Comparison of ENCODE assay signal across 8 mouse cellular contexts in the genomic region with DNA sequence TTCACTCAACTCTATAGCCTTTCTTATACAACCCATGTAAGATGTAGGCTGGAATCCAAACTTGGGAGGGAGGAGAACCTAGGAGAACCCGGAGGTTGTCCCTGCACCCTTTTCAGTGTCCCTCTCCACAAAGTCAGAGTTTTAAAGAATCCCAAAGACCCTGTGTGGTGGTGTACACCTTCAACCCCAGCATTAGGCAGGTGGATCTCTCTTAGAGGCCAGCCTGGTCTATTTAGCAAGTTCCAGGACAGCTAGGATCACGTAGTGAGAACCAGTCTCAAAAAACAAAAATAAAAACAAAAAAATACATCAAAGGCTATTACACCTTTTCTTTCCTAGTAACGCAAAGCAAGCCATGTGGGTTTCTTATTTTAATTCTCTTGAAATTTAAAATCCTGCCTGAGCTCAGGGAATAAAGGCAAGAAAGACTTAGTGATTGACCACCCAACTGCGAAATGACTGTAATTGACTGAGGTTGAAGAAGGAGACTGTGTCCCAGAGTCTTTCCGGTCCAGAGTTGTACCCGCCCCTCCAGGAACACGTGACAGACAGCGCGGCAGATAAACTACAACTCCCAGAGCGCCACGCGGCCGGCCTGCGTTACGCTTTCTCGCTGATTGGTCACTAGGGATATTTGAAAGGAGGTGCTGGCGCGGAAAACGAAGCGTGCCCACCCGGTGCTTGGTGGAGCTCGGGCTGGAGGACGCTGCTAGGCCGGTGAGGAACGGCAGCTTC. TPM values are rescaled to one million over a fixed set of nuclear protein-coding genes. Genes with fewer than 3 reads are reported as not detected.
DNase-seq lines count a peak whose midpoint lies in the region; ATAC-seq and TF ChIP-seq lines count a peak whose summit lies in the region.

Gene Espl1 (plus strand): TSS at position 634 of the 735 bp plus-strand sequence.

- peak within 1 kb of the TSS; percentile 95 for H3K4me2 ChIP-seq in hindbrain, embryonic 15.5 days

- in situ Hi-C loops in Patski (cut with MboI; ENCODE audit: low pct_unique_long_range_greater_than_20kb) = no loop called here

- H3K4me1 ChIP-seq in hindbrain, embryonic 15.5 days (replicated peaks) = peaks cover 9% of the 10 kb centered on the region

- no peaks in the 10 kb centered on the region for H3K9me3 ChIP-seq in hindbrain, embryonic 15.5 days

- peak; percentile 67 for ATAC-seq in Patski
- peak; percentile 98 for ATAC-seq in hindbrain, embryonic 15.5 days (ENCODE audit: low FRiP score, low read depth)

- H3K4me3 ChIP-seq in hindbrain, embryonic 15.5 days = peak within 1 kb of the TSS; percentile 55

- H3K27ac ChIP-seq in hindbrain, embryonic 15.5 days (replicated peaks) = peak within 1 kb of the TSS; percentile 58; the same call in 1 of the 2 replicates

- peak within 1 kb of the TSS; percentile 25 for H3K9ac ChIP-seq in hindbrain, embryonic 15.5 days

- CTCF ChIA-PET in Patski (lab: Charles Lee) = no interaction called here

- DNase-seq in Patski (ENCODE audit: low read depth, low spot score) = peak; percentile 48
- DNase-seq in cerebellum, postnatal 14 days = peak; percentile 95 to 96
- peak; percentile 81 to 90 for DNase-seq in frontal cortex, postnatal 25 days (ENCODE audit: low spot score in 2 of 2)
- DNase-seq in left cerebral cortex, adult 11 months (ENCODE audit: low spot score) = peak; percentile 85
- peak; percentile 95 to 96 for DNase-seq in lung, postnatal 4 days
- DNase-seq in retina, postnatal 7 days (ENCODE audit: low read depth, low spot score) = peak; percentile 79
- peak; percentile 76 for DNase-seq in urinary bladder, adult 2 months (ENCODE audit: low spot score)

- WGBS in hindbrain, embryonic 15.5 days = 6% methylated on average over 25 of the region's 25 CpGs

- H3K27me3 ChIP-seq in Patski = no peaks in the 10 kb centered on the region
- H3K27me3 ChIP-seq in hindbrain, embryonic 15.5 days = no peaks in the 10 kb centered on the region

- POLR2A ChIA-PET in Patski (lab: Charles Lee) = interaction anchor here (0.6 to 1.6 kb wide), 2 partner anchors 17 to 26 kb away, joined by 3 read pairs; no protein-coding TSS in a partner anchor

- TF ChIP-seq CTCF in Patski (IDR thresholded peaks at IDR 0.05) = no peak

- no peaks in the 10 kb centered on the region for H3K36me3 ChIP-seq in hindbrain, embryonic 15.5 days

RNA-seq across cellular contexts. Expression of gene Espl1, which starts in this region (rescaled TPM):
- polyA plus RNA-seq in Patski (2021) = 21.8 TPM
- polyA plus RNA-seq in hindbrain, embryonic 15.5 days (2015; fragmentation: Nextera tagmentation; extraction: Ambion mirVana) = 4.4 and 6.7 TPM in 2 replicates
- polyA plus RNA-seq in urinary bladder, adult 2 months (2012; rRNA removed) = 1.7 and 1.9 TPM in 2 replicates

Comparison
In these comparisons a context has a peak if more than half of its experiments do, and no peak if none do; other contexts are left out.
1. Peak in every context shown above with its lines: DNase-seq, ATAC-seq, H3K4me3 ChIP-seq and H3K27ac ChIP-seq.